Mouse (Mus musculus) stomach, embryonic 14.5 days (tissue): Measurements from ENCODE around the gene Ferd3l. TPM values are rescaled to one million over a fixed set of nuclear protein-coding genes. Genes with fewer than 3 reads are reported as not detected.

Experiments
- ATAC-seq: fragments of 200-750 bp; cut with Nextera tagmentation; 2 replicates; pipeline ENCODE4 v1.8.0; 2017; ENCODE audit warnings: low read depth, moderate TSS enrichment; ENCODE audit not compliant: insufficient number of reproducible peaks, insufficient read depth, low FRiP score
- H3K27ac ChIP-seq: fragments of 300-500 bp; sonication (generic); 2 replicates; pipeline ENCODE4 v1.5.1; 2014; ENCODE audit warnings: mild to moderate bottlenecking, low read length, moderate library complexity, mixed read lengths
- H3K27me3 ChIP-seq: fragments of 300-500 bp; sonication (generic); 2 replicates; pipeline ENCODE4 v1.6.1; 2014; ENCODE audit warnings: low read length, control low read depth, mixed read lengths; ENCODE audit not compliant: control insufficient read depth, insufficient read depth
- H3K36me3 ChIP-seq: fragments of 300-500 bp; sonication (generic); 2 replicates; pipeline ENCODE4 v1.6.1; 2014; ENCODE audit warnings: mild to moderate bottlenecking, control low read depth, low read length, moderate library complexity, mixed read lengths; ENCODE audit not compliant: control insufficient read depth, insufficient read depth
- H3K4me1 ChIP-seq: fragments of 300-500 bp; sonication (generic); 2 replicates; pipeline ENCODE4 v1.6.1; 2014; ENCODE audit warnings: low read length, control low read depth, mixed read lengths; ENCODE audit not compliant: control insufficient read depth, insufficient read depth
- H3K4me2 ChIP-seq: fragments of 300-500 bp; sonication (generic); replicated peaks from 2 replicates; pipeline ENCODE4 v1.6.1; 2014; ENCODE audit warnings: low read depth, low read length, control low read depth
- H3K4me3 ChIP-seq: fragments of 300-500 bp; sonication (generic); 2 replicates; pipeline ENCODE4 v1.5.1; 2014; ENCODE audit warnings: low read depth, low read length, control low read depth
- H3K9ac ChIP-seq: fragments of 300-500 bp; sonication (generic); replicated peaks from 2 replicates; pipeline ENCODE4 v1.6.1; 2014; ENCODE audit warnings: low read depth, mild to moderate bottlenecking, control low read depth, low read length, moderate library complexity, mixed read lengths
- H3K9me3 ChIP-seq: fragments of 300-500 bp; sonication (generic); 2 replicates; pipeline ENCODE4 v1.6.1; 2016; ENCODE audit warnings: low read depth, low read length, control low read depth; ENCODE audit not compliant: control insufficient read depth
- WGBS: fragments of 180-500 bp; shearing (Covaris S2); extraction: QIAGEN DNeasy Blood & Tissue Kit; methylation state at CpG from one replicate; pipeline ENCODE4 v1.1.7; 2014; 5-methylcytosine and 5-hydroxymethylcytosine counted together
- polyA plus RNA-seq: library from polyadenylated mRNA; unstranded; fragments of >200 nt; fragmentation: Nextera tagmentation; extraction: Ambion mirVana; gene quantifications from 2 replicates; pipeline ENCODE4 v1.2.1, GENCODE M21; 2014

Ferd3l gene
- polyA plus RNA-seq = not detected in 2 replicates

- H3K4me1 ChIP-seq = no peaks in the 10 kb centered on the region
- peak within 1 kb of the TSS; percentile 17; the same call in 1 of the 2 replicates for H3K4me2 ChIP-seq
- peak within 1 kb of the TSS; percentile 15 for H3K4me3 ChIP-seq
- no peaks in the 10 kb centered on the region for H3K36me3 ChIP-seq
- H3K27me3 ChIP-seq = peaks cover 21% of the 10 kb centered on the region
- no peak within 1 kb of the TSS for H3K27ac ChIP-seq
- WGBS = 2% methylated on average over 39 of the region's 39 CpGs
- no peak within 1 kb of the TSS for H3K9ac ChIP-seq
- no peak for ATAC-seq
- H3K9me3 ChIP-seq = no peaks in the 10 kb centered on the region
Observed at GRCm38 (mm10) chr12:33928331-33929192, at the start of gene Ferd3l. Gene Ferd3l, plus strand, starts transcription at chr12:33928425.

GRCm38 (mm10) chr12:33893956-33894355 lies 34.3 kb upstream of the Ferd3l start:
- no peak for ATAC-seq
- 89% methylated on average over 2 of the region's 2 CpGs for WGBS
- Histone ChIP-seq H3K4me1 (no peaks in the 10 kb centered on the region), H3K27ac (no peak overlapping the region), H3K27me3 (no peaks in the 10 kb centered on the region), H3K4me3 (no peak overlapping the region), H3K9ac (no peak overlapping the region), H3K9me3 (no peaks in the 10 kb centered on the region), H3K4me2 (no peak overlapping the region), H3K36me3 (no peaks in the 10 kb centered on the region)

GRCm38 (mm10) chr12:33894621-33895020 lies 33.6 kb upstream of the Ferd3l start:
- Histone ChIP-seq H3K4me2 (no peak overlapping the region), H3K27ac (no peak overlapping the region), H3K9me3 (no peaks in the 10 kb centered on the region), H3K4me1 (no peaks in the 10 kb centered on the region), H3K9ac (no peak overlapping the region), H3K36me3 (no peaks in the 10 kb centered on the region), H3K4me3 (no peak overlapping the region), H3K27me3 (no peaks in the 10 kb centered on the region)
- ATAC-seq = no peak
- 43% methylated on average over 1 of the region's 1 CpGs for WGBS

- no peak overlapping the region for H3K27ac ChIP-seq
- no peaks in the 10 kb centered on the region for H3K4me1 ChIP-seq
- H3K27me3 ChIP-seq = peaks cover 21% of the 10 kb centered on the region
- H3K4me2 ChIP-seq = no peak overlapping the region
- H3K9ac ChIP-seq = no peak overlapping the region
- no peak for ATAC-seq
- H3K9me3 ChIP-seq = no peaks in the 10 kb centered on the region
- H3K4me3 ChIP-seq = no peak overlapping the region
- 11% methylated on average over 3 of the region's 3 CpGs for WGBS
- H3K36me3 ChIP-seq = no peaks in the 10 kb centered on the region
Observed at GRCm38 (mm10) chr12:33926751-33927150, 1.5 kb upstream of the Ferd3l start.

GRCm38 (mm10) chr12:33927334-33928098 lies 709 bp upstream of the Ferd3l start:
- no peak overlapping the region for H3K4me2 ChIP-seq
- WGBS = 3% methylated on average over 15 of the region's 15 CpGs
- no peak overlapping the region for H3K4me3 ChIP-seq
- H3K4me1 ChIP-seq = no peaks in the 10 kb centered on the region
- H3K27me3 ChIP-seq = peaks cover 21% of the 10 kb centered on the region
- no peak overlapping the region for H3K9ac ChIP-seq
- ATAC-seq = no peak
- no peaks in the 10 kb centered on the region for H3K36me3 ChIP-seq
- no peaks in the 10 kb centered on the region for H3K9me3 ChIP-seq
- no peak overlapping the region for H3K27ac ChIP-seq

- peaks cover 25% of the 10 kb centered on the region for H3K27me3 ChIP-seq
- no peak overlapping the region for H3K4me3 ChIP-seq
- no peaks in the 10 kb centered on the region for H3K36me3 ChIP-seq
- H3K9me3 ChIP-seq = no peaks in the 10 kb centered on the region
- ATAC-seq = no peak
- H3K4me1 ChIP-seq = 0 out of 2 replicates have a peak, but pooled peaks cover 7% of the 10 kb centered on the region
- no peak overlapping the region for H3K9ac ChIP-seq
- H3K27ac ChIP-seq = no peak overlapping the region
- WGBS = 8% methylated on average over 3 of the region's 3 CpGs
- H3K4me2 ChIP-seq = no peak overlapping the region
Observed at GRCm38 (mm10) chr12:33952843-33953242, 24.6 kb downstream of the Ferd3l start.

GRCm38 (mm10) chr12:33954931-33955565 lies 26.8 kb downstream of the Ferd3l start:
- no peak overlapping the region for H3K27ac ChIP-seq
- WGBS = 24% methylated on average over 8 of the region's 8 CpGs
- no peak overlapping the region for H3K4me2 ChIP-seq
- ATAC-seq = no peak
- no peaks in the 10 kb centered on the region for H3K9me3 ChIP-seq
- H3K4me1 ChIP-seq = 0 out of 2 replicates have a peak, but pooled peaks cover 7% of the 10 kb centered on the region
- no peaks in the 10 kb centered on the region for H3K36me3 ChIP-seq
- H3K9ac ChIP-seq = no peak overlapping the region
- H3K27me3 ChIP-seq = peaks cover 36% of the 10 kb centered on the region
- H3K4me3 ChIP-seq = no peak overlapping the region

GRCm38 (mm10) chr12:33955606-33956295 lies 27.5 kb downstream of the Ferd3l start:
- no peak for ATAC-seq
- H3K36me3 ChIP-seq = no peaks in the 10 kb centered on the region
- H3K9ac ChIP-seq = no peak overlapping the region
- H3K9me3 ChIP-seq = no peaks in the 10 kb centered on the region
- peak overlapping the region; percentile 41 for H3K4me2 ChIP-seq
- H3K4me1 ChIP-seq = 0 out of 2 replicates have a peak, but pooled peaks cover 7% of the 10 kb centered on the region
- peaks cover 38% of the 10 kb centered on the region for H3K27me3 ChIP-seq
- peak overlapping the region; percentile 61 for H3K4me3 ChIP-seq
- H3K27ac ChIP-seq = no peak overlapping the region
- 6% methylated on average over 28 of the region's 28 CpGs for WGBS
